Mouse (Mus musculus) lung, postnatal 0 days (tissue): ENCODE results near the gene Cadps2.

Source experiments
- CTCF ChIP-seq: IDR thresholded peaks from 2 replicates; pipeline ENCODE4 v1.5.1; 2016; ENCODE audit warnings: antibody characterized with exemption, mild to moderate bottlenecking
- EP300 ChIP-seq: IDR thresholded peaks from 2 replicates; pipeline ENCODE4 v1.6.1; 2016; ENCODE audit warnings: antibody characterized with exemption, mild to moderate bottlenecking, control low read depth

DNA sequence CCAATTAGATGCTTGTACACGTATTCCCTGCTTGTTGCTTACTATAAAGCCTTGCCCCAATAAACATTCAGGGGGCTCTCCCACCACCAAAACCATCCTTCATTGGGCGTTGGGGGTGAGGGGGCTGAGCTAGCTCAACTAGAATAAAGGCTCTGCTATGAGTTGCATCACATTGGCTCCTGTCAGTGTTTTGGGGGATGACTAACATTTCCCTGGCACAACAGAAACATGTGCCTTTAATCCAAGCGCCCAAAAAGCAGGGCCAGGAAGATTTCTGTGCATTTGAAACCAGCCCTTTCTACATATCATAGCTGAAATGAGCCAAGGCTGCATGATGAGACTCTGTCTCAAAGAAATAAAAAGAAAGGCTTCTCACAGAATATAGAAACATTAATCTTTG is 34.0 kb upstream of the Cadps2 start:
- TF ChIP-seq EP300 (no peak), CTCF (no peak)
